Mouse (Mus musculus): ENCODE data around the gene Gdpd3. TPM values are rescaled to one million over a fixed set of nuclear protein-coding genes. Genes with fewer than 3 reads are reported as not detected.

Gdpd3 gene
- total and polyA plus RNA-seq, 3 experiments: 1.3 to 1.6 (median 1.5) TPM

- in situ Hi-C loops (cut with MboI; ENCODE audit: low pct_ligation_motif_present, low pct_unique_long_range_greater_than_20kb, low sequenced_read_pairs) (loop anchor here (5.0 kb wide), 1 partner anchor 1053 kb away; no protein-coding TSS in a partner anchor), dilution Hi-C loops (cut with MboI; ENCODE audit: extremely low pct_ligation_motif_present, extremely low pct_unique_long_range_greater_than_20kb, low sequenced_read_pairs) (no loop called here)
- no peak overlapping the region for H3K4me3 ChIP-seq (replicated peaks in 1 of 3; ENCODE audit: low read depth in 2 of 3, low read length in 2 of 3, poor library complexity in 1 of 3)
- no peak overlapping the region for H3K9ac ChIP-seq (ENCODE audit: insufficient read depth, low read depth)
- peaks cover 0 to 9% of the 10 kb centered on the region in 2 experiments; a peak in 2 of 4 replicates for H3K4me1 ChIP-seq (ENCODE audit: control insufficient read depth in 1 of 2, insufficient read depth in 2 of 2)
- H3K79me2 ChIP-seq (replicated peaks; ENCODE audit: control insufficient read depth, extremely low read depth, insufficient read depth, poor library complexity, severe bottlenecking): no peaks in the 10 kb centered on the region
- no peak overlapping the region for H3K4me2 ChIP-seq (ENCODE audit: insufficient read depth, low read depth, poor library complexity, severe bottlenecking)
- peaks cover 5% of the 10 kb centered on the region for H3K9me3 ChIP-seq (replicated peaks; ENCODE audit: low read length)
- no peak for TF ChIP-seq RCOR1 (conservative IDR thresholded peaks at IDR 0.05; ENCODE audit: low read depth, low read length)
- TF ChIP-seq POLR2A (IDR thresholded peaks at IDR 0.05; ENCODE audit: low read depth, low read length): no peak
- TF ChIP-seq ETS1 (conservative IDR thresholded peaks at IDR 0.05; ENCODE audit: low read depth, low read length): no peak
- TF ChIP-seq CTCF (conservative IDR thresholded peaks at IDR 0.05 in 1 of 2, IDR thresholded peaks at IDR 0.05 in 1 of 2; ENCODE audit: low read depth in 2 of 2, low read length in 2 of 2): peak in 1 of 2 experiments; percentile 54; a peak in 2 of 4 replicates
- peak; percentile 34 for TF ChIP-seq RAD21 (IDR thresholded peaks at IDR 0.05; ENCODE audit: low read depth, low read length)
- TF ChIP-seq IRF4 (IDR thresholded peaks at IDR 0.05; ENCODE audit: low read depth, low read length): no peak
- peak; percentile 28 for TF ChIP-seq SMC3 (IDR thresholded peaks at IDR 0.05; ENCODE audit: low read depth, low read length)
- H3K27me3 ChIP-seq (replicated peaks): no peaks in the 10 kb centered on the region
- H3K36me3 ChIP-seq (replicated peaks in 1 of 2; ENCODE audit: control insufficient read depth in 1 of 2, insufficient read depth in 1 of 2, low read length in 1 of 2): no peaks in the 10 kb centered on the region
- DNase-seq (ENCODE audit: extremely low read depth): no peak
- H3K27ac ChIP-seq (ENCODE audit: insufficient read depth, low read depth): no peak overlapping the region
Measured at GRCm38 (mm10) chr7:126718787-126719337, 47.3 kb upstream of the Gdpd3 start.

- no peaks in the 10 kb centered on the region for H3K36me3 ChIP-seq (replicated peaks in 1 of 2; ENCODE audit: control insufficient read depth in 1 of 2, insufficient read depth in 1 of 2, low read length in 1 of 2)
- H3K4me1 ChIP-seq (ENCODE audit: control insufficient read depth in 1 of 2, insufficient read depth in 2 of 2): peaks cover 4 to 9% of the 10 kb centered on the region in 2 experiments; a peak in 3 of 4 replicates
- no peak for TF ChIP-seq TBP (conservative IDR thresholded peaks at IDR 0.05; ENCODE audit: low read depth, low read length)
- no peaks in the 10 kb centered on the region for H3K27me3 ChIP-seq (replicated peaks)
- DNase-seq (ENCODE audit: extremely low read depth): no peak
- in situ Hi-C loops (cut with MboI; ENCODE audit: low pct_ligation_motif_present, low pct_unique_long_range_greater_than_20kb, low sequenced_read_pairs): loop anchor here (10.0 kb wide), 1 partner anchor 943 kb away; no protein-coding TSS in a partner anchor
- H3K4me3 ChIP-seq (replicated peaks in 1 of 3; ENCODE audit: low read depth in 2 of 3, low read length in 2 of 3, poor library complexity in 1 of 3): no peak overlapping the region
- dilution Hi-C loops (cut with MboI; ENCODE audit: extremely low pct_ligation_motif_present, extremely low pct_unique_long_range_greater_than_20kb, low sequenced_read_pairs): no loop called here
- no peaks in the 10 kb centered on the region for H3K79me2 ChIP-seq (replicated peaks; ENCODE audit: control insufficient read depth, extremely low read depth, insufficient read depth, poor library complexity, severe bottlenecking)
- no peak overlapping the region for H3K4me2 ChIP-seq (ENCODE audit: insufficient read depth, low read depth, poor library complexity, severe bottlenecking)
- no peak overlapping the region for H3K9ac ChIP-seq (ENCODE audit: insufficient read depth, low read depth)
- H3K27ac ChIP-seq (ENCODE audit: insufficient read depth, low read depth): no peak overlapping the region
- peaks cover 5% of the 10 kb centered on the region for H3K9me3 ChIP-seq (replicated peaks; ENCODE audit: low read length)
Measured at GRCm38 (mm10) chr7:126721635-126722034, 44.5 kb upstream of the Gdpd3 start.

- no peak for TF ChIP-seq RAD21 (IDR thresholded peaks at IDR 0.05; ENCODE audit: low read depth, low read length)
- no peak for TF ChIP-seq USF1 (IDR thresholded peaks at IDR 0.05; ENCODE audit: low read depth, low read length)
- TF ChIP-seq MAX (IDR thresholded peaks at IDR 0.05; ENCODE audit: low read length): no peak
- no peak for TF ChIP-seq CHD2 (IDR thresholded peaks at IDR 0.05; ENCODE audit: low read length)
- no peak for TF ChIP-seq ZKSCAN1 (IDR thresholded peaks at IDR 0.05; ENCODE audit: borderline replicate concordance, low read depth, low read length)
- TF ChIP-seq TCF12 (IDR thresholded peaks at IDR 0.05; ENCODE audit: low read depth, low read length): no peak
- TF ChIP-seq MYC (IDR thresholded peaks at IDR 0.05; ENCODE audit: low read depth, low read length): no peak
- no peak for TF ChIP-seq PAX5 (IDR thresholded peaks at IDR 0.05; ENCODE audit: low read length)
- no peak for TF ChIP-seq MEF2A (IDR thresholded peaks at IDR 0.05; ENCODE audit: borderline replicate concordance, low read depth, low read length)
- TF ChIP-seq USF2 (conservative IDR thresholded peaks at IDR 0.05; ENCODE audit: low read depth, low read length): no peak
- TF ChIP-seq JUND (conservative IDR thresholded peaks at IDR 0.05; ENCODE audit: low read depth, low read length): no peak
- no peak for TF ChIP-seq JUN (IDR thresholded peaks at IDR 0.05; ENCODE audit: insufficient read depth, low read depth, low read length)
- TF ChIP-seq NRF1 (IDR thresholded peaks at IDR 0.05; ENCODE audit: low read depth, low read length): no peak
- no peak for TF ChIP-seq POLR2AphosphoS2 (IDR thresholded peaks at IDR 0.05; ENCODE audit: low read depth, low read length)
- no peak for TF ChIP-seq ETS1 (conservative IDR thresholded peaks at IDR 0.05; ENCODE audit: low read depth, low read length)
- TF ChIP-seq CHD1 (IDR thresholded peaks at IDR 0.05; ENCODE audit: low read depth, low read length): no peak
- TF ChIP-seq EP300 (IDR thresholded peaks at IDR 0.05; ENCODE audit: low read length): no peak
- no peak for TF ChIP-seq UBTF (IDR thresholded peaks at IDR 0.05; ENCODE audit: low read depth, low read length)
- Histone ChIP-seq H3K79me2 (replicated peaks; ENCODE audit: control insufficient read depth, extremely low read depth, insufficient read depth, poor library complexity, severe bottlenecking) (no peaks in the 10 kb centered on the region), H3K27me3 (replicated peaks) (no peaks in the 10 kb centered on the region), H3K9me3 (replicated peaks; ENCODE audit: low read length) (peaks cover 2% of the 10 kb centered on the region), H3K4me3 (replicated peaks in 1 of 3; ENCODE audit: low read depth in 2 of 3, low read length in 2 of 3, poor library complexity in 1 of 3) (no peak overlapping the region), H3K36me3 (replicated peaks in 1 of 2; ENCODE audit: control insufficient read depth in 1 of 2, insufficient read depth in 1 of 2, low read length in 1 of 2) (no peaks in the 10 kb centered on the region), H3K27ac (ENCODE audit: insufficient read depth, low read depth) (no peak overlapping the region), H3K9ac (ENCODE audit: insufficient read depth, low read depth) (no peak overlapping the region), H3K4me2 (ENCODE audit: insufficient read depth, low read depth, poor library complexity, severe bottlenecking) (no peak overlapping the region), H3K4me1 (ENCODE audit: control insufficient read depth in 1 of 2, insufficient read depth in 2 of 2) (peaks cover 4 to 18% of the 10 kb centered on the region in 2 experiments)
- no peak for DNase-seq (ENCODE audit: extremely low read depth)
- dilution Hi-C loops (cut with MboI; ENCODE audit: extremely low pct_ligation_motif_present, extremely low pct_unique_long_range_greater_than_20kb, low sequenced_read_pairs): no loop called here
- in situ Hi-C loops (cut with MboI; ENCODE audit: low pct_ligation_motif_present, low pct_unique_long_range_greater_than_20kb, low sequenced_read_pairs): loop anchor here (10.0 kb wide), 1 partner anchor 940 kb away; no protein-coding TSS in a partner anchor
Measured at GRCm38 (mm10) chr7:126725077-126725476, 41.1 kb upstream of the Gdpd3 start.

Measured in CH12.LX (cell line).